Mouse (Mus musculus): ENCODE data around the gene Dnaaf2.

Gene Dnaaf2

GRCm38 (mm10) chr12:69158765-69159577, 39.3 kb downstream of the Dnaaf2 start, which contains the start of gene Rps29:
Gene Rps29 (minus strand): TSS chr12:69159186.
- ChIA-PET POLR2A (interaction anchor here (0.6 to 4.9 kb wide), 72 partner anchors 9 to 1857 kb away, joined by 3 to 96 read pairs (median 4); partner anchors contain the start of genes Gm49383 (in 3 of the 4), Lrr1 (in 3 of the 4), Atp5s (in 2 of the 4) and L2hgdh (in 2 of the 4)), CTCF (interaction anchor here in 2 of 4 experiments (0.8 to 1.8 kb wide), 6 partner anchors 10 to 32 kb away, joined by 3 to 6 read pairs (median 4); partner anchors contain the start of gene Lrr1 (in 1 of the 2))

DNA sequence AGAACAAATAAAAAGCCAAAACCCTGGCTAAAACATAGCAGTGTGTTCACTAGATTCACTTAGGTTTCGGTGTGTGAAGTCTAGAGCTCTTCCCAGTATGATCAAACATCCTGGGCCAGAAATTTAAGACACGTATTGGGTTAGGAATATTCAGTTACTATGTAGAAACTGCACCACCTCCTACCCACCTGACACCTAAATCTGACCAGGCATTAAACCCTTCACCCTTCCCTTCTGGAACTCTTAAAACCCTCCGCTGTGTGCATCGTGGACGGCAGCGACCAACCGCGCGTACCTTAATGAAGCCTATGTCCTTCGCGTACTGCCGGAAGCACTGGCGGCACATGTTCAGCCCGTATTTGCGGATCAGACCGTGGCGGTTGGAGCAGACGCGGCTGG, 39.9 kb downstream of the Dnaaf2 start:
- POLR2A ChIA-PET, result interaction anchor here (0.6 to 4.9 kb wide), 69 partner anchors 8 to 1857 kb away, joined by 3 to 96 read pairs (median 4); partner anchors contain the start of genes Gm49383 (in 3 of the 4), Lrr1 (in 3 of the 4), Atp5s (in 2 of the 4) and L2hgdh (in 2 of the 4)
- CTCF ChIA-PET, result interaction anchor here in 2 of 4 experiments (0.8 to 1.8 kb wide), 5 partner anchors 10 to 31 kb away, joined by 3 to 6 read pairs (median 4); partner anchors contain the start of gene Lrr1 (in 1 of the 2)

GRCm38 (mm10) chr12:69157107-69157506, 41.1 kb downstream of the Dnaaf2 start:
- POLR2A ChIA-PET, result interaction anchor here (0.7 to 4.9 kb wide), 33 partner anchors 8 to 101 kb away, joined by 3 to 96 read pairs (median 7); partner anchors contain the start of genes Lrr1 (in 2 of the 4), Mgat2 (in 2 of the 4), Rpl36al (in 2 of the 4) and Dnaaf2 (in 1 of the 4)
- CTCF ChIA-PET, result no interaction called here

DNA sequence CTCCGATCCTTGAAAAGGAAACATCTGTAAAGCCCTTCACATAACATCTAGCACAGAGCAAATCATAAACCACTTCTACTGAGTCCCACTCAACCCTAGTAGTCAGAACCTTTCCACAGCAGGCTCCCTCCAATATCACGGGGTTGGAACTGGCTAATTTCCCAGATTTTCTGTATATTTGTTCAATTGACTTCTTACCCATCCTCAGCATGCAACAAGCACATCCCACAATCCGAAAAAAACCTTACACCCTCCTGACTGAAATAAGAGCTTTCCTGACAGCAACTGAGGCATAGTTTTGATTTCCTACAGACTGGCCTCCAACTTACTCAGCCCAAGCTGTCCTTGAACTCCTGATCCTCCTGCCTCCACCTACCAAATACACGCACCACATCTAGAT, 41.8 kb downstream of the Dnaaf2 start:
- CTCF ChIA-PET, result no interaction called here
- POLR2A ChIA-PET, result interaction anchor here (0.6 to 4.9 kb wide), 30 partner anchors 8 to 127 kb away, joined by 3 to 96 read pairs (median 6); partner anchors contain the start of genes Lrr1 (in 3 of the 4), Dnaaf2 (in 1 of the 4), Gm49383 (in 1 of the 4) and Mgat2 (in 1 of the 4)

- POLR2A ChIA-PET, result interaction anchor here (0.6 to 4.9 kb wide), 25 partner anchors 8 to 126 kb away, joined by 3 to 96 read pairs (median 6); partner anchors contain the start of genes Lrr1 (in 3 of the 4), Mgat2 (in 1 of the 4) and Rpl36al (in 1 of the 4)
- CTCF ChIA-PET, result no interaction called here
These were observed 42.3 kb downstream of the Dnaaf2 start for GRCm38 (mm10) chr12:69155923-69156322.

GRCm38 (mm10) chr12:69150049-69150448, 48.2 kb downstream of the Dnaaf2 start:
- CTCF ChIA-PET, result interaction anchor here in 1 of 4 experiments (0.6 kb wide), 1 partner anchor 23 kb away, joined by 4 read pairs; no protein-coding TSS in a partner anchor
- POLR2A ChIA-PET, result interaction anchor here in 3 of 4 experiments (1.2 to 4.1 kb wide), 5 partner anchors 6 to 9 kb away, joined by 3 to 24 read pairs (median 9); partner anchors contain the start of gene Rps29 (in 3 of the 3)

- POLR2A ChIA-PET, result interaction anchor here in 3 of 4 experiments (0.8 to 4.1 kb wide), 3 partner anchors 9 to 11 kb away, joined by 3 to 24 read pairs (median 22); partner anchors contain the start of gene Rps29 (in 1 of the 3)
- CTCF ChIA-PET, result interaction anchor here in 1 of 4 experiments (0.6 kb wide), 1 partner anchor 155 kb away, joined by 3 read pairs; no protein-coding TSS in a partner anchor
These were observed 51.0 kb downstream of the Dnaaf2 start for GRCm38 (mm10) chr12:69147166-69147735.

GRCm38 (mm10) chr12:69143460-69143859, 54.8 kb downstream of the Dnaaf2 start:
- ChIA-PET POLR2A (interaction anchor here in 2 of 4 experiments (1.2 to 4.0 kb wide), 3 partner anchors 13 to 15 kb away, joined by 3 to 23 read pairs (median 4); partner anchors contain the start of gene Rps29 (in 2 of the 2)), CTCF (interaction anchor here in 2 of 4 experiments (0.8 to 1.5 kb wide), 2 partner anchors 11 to 16 kb away, joined by 3 read pairs; no protein-coding TSS in a partner anchor)

- ChIA-PET CTCF (no interaction called here), POLR2A (interaction anchor here in 2 of 4 experiments (0.6 to 4.0 kb wide), 3 partner anchors 8 to 17 kb away, joined by 3 to 23 read pairs (median 3); no protein-coding TSS in a partner anchor)
These were observed 58.4 kb downstream of the Dnaaf2 start for GRCm38 (mm10) chr12:69139841-69140240.

- ChIA-PET POLR2A (no interaction called here), CTCF (no interaction called here)
These were observed 59.0 kb downstream of the Dnaaf2 start for GRCm38 (mm10) chr12:69139201-69139600.

All from embryonic stem cell, embryonic (primary cell).